Mouse (Mus musculus) kidney, embryonic 14.5 days (tissue): Measurements from ENCODE around the gene Rmdn3. TPM values are rescaled to one million over a fixed set of nuclear protein-coding genes. Genes with fewer than 3 reads are reported as not detected.

Source experiments
- ATAC-seq: fragments of 200-750 bp; cut with Nextera tagmentation; 2 replicates; pipeline ENCODE4 v1.8.0; 2017; ENCODE audit warnings: moderate number of reproducible peaks, mild to moderate bottlenecking, moderate TSS enrichment, moderate library complexity; ENCODE audit not compliant: low FRiP score, low TSS enrichment
- H3K27ac ChIP-seq: fragments of 300-500 bp; sonication (generic); 2 replicates; pipeline ENCODE4 v1.5.1; 2014; ENCODE audit warnings: low read depth, mild to moderate bottlenecking, low read length, moderate library complexity, mixed read lengths
- H3K27me3 ChIP-seq: fragments of 300-500 bp; sonication (generic); 2 replicates; pipeline ENCODE4 v1.6.1; 2014; ENCODE audit warnings: mild to moderate bottlenecking, low read length; ENCODE audit not compliant: control insufficient read depth, insufficient read depth
- H3K36me3 ChIP-seq: fragments of 300-500 bp; sonication (generic); 2 replicates; pipeline ENCODE4 v1.6.1; 2014; ENCODE audit warnings: low read length, mixed read lengths; ENCODE audit not compliant: control insufficient read depth, insufficient read depth
- H3K4me1 ChIP-seq: fragments of 300-500 bp; sonication (generic); 2 replicates; pipeline ENCODE4 v1.6.1; 2014; ENCODE audit warnings: low read length, mixed read lengths; ENCODE audit not compliant: control insufficient read depth, insufficient read depth
- H3K4me2 ChIP-seq: fragments of 300-500 bp; sonication (generic); replicated peaks from 2 replicates; pipeline ENCODE4 v1.6.1; 2014; ENCODE audit warnings: low read depth, mild to moderate bottlenecking, low read length
- H3K4me3 ChIP-seq: fragments of 300-500 bp; sonication (generic); 2 replicates; pipeline ENCODE4 v1.5.1; 2014; ENCODE audit warnings: mild to moderate bottlenecking, low read length
- H3K9ac ChIP-seq: fragments of 300-500 bp; sonication (generic); 2 replicates; pipeline ENCODE4 v1.6.1; 2014; ENCODE audit warnings: low read depth, mild to moderate bottlenecking, low read length, moderate library complexity
- H3K9me3 ChIP-seq: fragments of 300-500 bp; sonication (generic); 2 replicates; pipeline ENCODE4 v1.6.1; 2016; ENCODE audit warnings: low read length; ENCODE audit not compliant: control insufficient read depth
- WGBS: fragments of 180-500 bp; shearing (Covaris S2); extraction: QIAGEN DNeasy Blood & Tissue Kit; methylation state at CpG from one replicate; pipeline ENCODE4 v1.1.7; 2014; 5-methylcytosine and 5-hydroxymethylcytosine counted together
- polyA plus RNA-seq: library from polyadenylated mRNA; unstranded; fragments of >200 nt; fragmentation: Nextera tagmentation; extraction: Ambion mirVana; gene quantifications from 2 replicates; pipeline ENCODE4 v1.2.1, GENCODE M21; 2014

Gene Rmdn3
- polyA plus RNA-seq, 1 experiment from 2014 or later = 41.9 TPM

- no peak for ATAC-seq
- no peak overlapping the region for H3K27ac ChIP-seq
- peaks cover 75% of the 10 kb centered on the region for H3K36me3 ChIP-seq
- H3K4me1 ChIP-seq = no peaks in the 10 kb centered on the region
- 86% methylated on average over 6 of the region's 6 CpGs for WGBS
- H3K4me3 ChIP-seq = no peak overlapping the region
- H3K4me2 ChIP-seq = no peak overlapping the region
- no peaks in the 10 kb centered on the region for H3K9me3 ChIP-seq
- H3K27me3 ChIP-seq = no peaks in the 10 kb centered on the region
- H3K9ac ChIP-seq = no peak overlapping the region
Observed at GRCm38 (mm10) chr2:119146435-119146834, 10.4 kb downstream of the Rmdn3 start.

- no peak overlapping the region for H3K4me3 ChIP-seq
- H3K4me1 ChIP-seq = no peaks in the 10 kb centered on the region
- 90% methylated on average over 2 of the region's 2 CpGs for WGBS
- H3K9me3 ChIP-seq = no peaks in the 10 kb centered on the region
- H3K36me3 ChIP-seq = peaks cover 71% of the 10 kb centered on the region
- H3K9ac ChIP-seq = no peak overlapping the region
- H3K4me2 ChIP-seq = no peak overlapping the region
- no peak overlapping the region for H3K27ac ChIP-seq
- no peaks in the 10 kb centered on the region for H3K27me3 ChIP-seq
- ATAC-seq = no peak
Observed at GRCm38 (mm10) chr2:119145199-119145598, 11.6 kb downstream of the Rmdn3 start.

- no peak for ATAC-seq
- H3K9ac ChIP-seq = no peak overlapping the region
- no peaks in the 10 kb centered on the region for H3K9me3 ChIP-seq
- H3K4me3 ChIP-seq = no peak overlapping the region
- no peaks in the 10 kb centered on the region for H3K27me3 ChIP-seq
- 93% methylated on average over 5 of the region's 5 CpGs for WGBS
- H3K4me1 ChIP-seq = no peaks in the 10 kb centered on the region
- H3K27ac ChIP-seq = no peak overlapping the region
- no peak overlapping the region for H3K4me2 ChIP-seq
- H3K36me3 ChIP-seq = peaks cover 75% of the 10 kb centered on the region
Observed at GRCm38 (mm10) chr2:119136346-119136898, 20.4 kb downstream of the Rmdn3 start.

DNA sequence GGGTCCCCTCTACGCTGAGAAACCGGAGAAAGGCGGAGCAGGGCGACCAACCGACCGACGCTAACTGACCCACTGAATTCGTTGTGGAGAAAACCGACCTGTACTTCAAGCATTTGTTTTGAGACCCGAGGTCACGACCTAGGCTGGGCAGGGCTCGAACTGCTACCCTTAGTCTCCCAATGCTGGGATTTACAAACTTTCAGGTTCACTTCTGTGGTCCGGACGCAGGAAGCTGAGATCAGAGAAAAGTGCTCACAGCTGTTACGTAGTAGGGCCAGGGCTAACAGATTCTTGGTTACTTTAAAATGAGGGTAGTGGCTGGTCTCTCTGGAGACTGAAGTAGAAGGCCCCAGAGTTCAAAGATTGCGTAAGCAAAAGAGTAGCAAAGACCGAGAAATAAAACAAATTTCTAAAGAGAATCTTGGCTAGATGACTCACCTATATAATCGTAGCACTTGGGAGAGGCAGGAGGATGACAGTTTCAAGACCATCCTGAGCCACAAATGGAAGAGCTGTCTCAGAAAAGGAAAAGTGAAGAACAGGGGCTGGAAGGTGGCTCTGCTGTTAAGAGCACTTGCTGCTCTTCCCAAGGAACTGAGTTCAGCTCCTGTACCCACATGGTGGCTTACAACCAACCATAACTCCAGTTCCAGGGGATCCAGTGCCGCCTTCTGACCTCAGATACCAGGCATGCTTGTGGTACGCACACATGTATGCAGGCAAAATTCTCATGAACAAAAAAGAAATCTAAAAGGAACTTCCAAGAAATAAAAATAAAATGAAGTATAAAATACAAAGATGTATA lies 43.5 kb downstream of the Rmdn3 start:
- Histone ChIP-seq H3K4me3 (peak overlapping the region; percentile 85), H3K9ac (peak overlapping the region; percentile 77), H3K9me3 (no peaks in the 10 kb centered on the region), H3K4me2 (peak overlapping the region; percentile 93), H3K36me3 (peaks cover 21% of the 10 kb centered on the region; the same call in 1 of the 2 replicates), H3K27me3 (no peaks in the 10 kb centered on the region), H3K27ac (peak overlapping the region; percentile 90; the same call in 1 of the 2 replicates), H3K4me1 (peaks cover 18% of the 10 kb centered on the region)
- 12% methylated on average over 20 of the region's 20 CpGs for WGBS
- peak; percentile 26; the same call in 1 of the 2 replicates for ATAC-seq

DNA sequence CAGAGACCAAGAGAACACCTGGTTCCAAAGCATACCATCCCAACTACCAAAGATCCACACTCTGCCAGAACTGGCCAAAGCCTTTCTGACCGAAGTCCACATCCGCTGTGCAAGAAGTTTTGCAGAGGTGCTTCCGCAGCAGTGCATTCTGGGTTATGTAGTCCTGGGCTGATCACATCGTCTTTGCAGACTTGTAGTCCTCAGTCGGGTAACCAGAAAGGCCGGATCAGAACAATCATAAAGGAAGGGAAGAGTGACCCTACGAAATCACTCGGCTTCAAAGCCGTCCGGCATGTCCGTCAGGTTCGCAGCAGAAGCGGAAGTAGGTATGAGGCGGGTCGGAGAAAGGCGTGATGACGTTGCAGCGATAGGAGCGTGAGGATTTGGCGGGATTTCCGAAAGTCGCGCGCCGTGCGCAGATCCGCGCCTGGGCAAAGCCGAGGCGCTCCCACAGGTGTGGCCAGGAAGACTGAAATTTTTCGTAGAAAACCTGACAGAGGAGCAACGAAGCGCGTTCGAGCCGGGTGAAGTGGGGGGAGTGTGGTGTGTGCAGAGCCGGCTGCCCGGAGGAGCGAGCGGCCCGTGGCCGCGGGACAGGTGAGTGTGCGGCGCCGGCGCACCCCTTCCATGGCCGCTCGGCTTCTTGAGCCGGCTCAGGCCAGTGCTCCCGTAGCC lies 44.3 kb downstream of the Rmdn3 start, which contains the start of gene Rad51:
Gene Rad51 (plus strand): TSS at position 356 of the 675 bp plus-strand sequence.
- H3K9ac ChIP-seq = peak within 1 kb of the TSS; percentile 77
- 1% methylated on average over 47 of the region's 51 CpGs for WGBS
- peak within 1 kb of the TSS; percentile 85 for H3K4me3 ChIP-seq
- peak within 1 kb of the TSS; percentile 90 for H3K27ac ChIP-seq
- H3K36me3 ChIP-seq = peaks cover 15% of the 10 kb centered on the region; the same call in 1 of the 2 replicates
- peak; percentile 94 for ATAC-seq
- H3K4me2 ChIP-seq = peak within 1 kb of the TSS; percentile 93
- H3K9me3 ChIP-seq = no peaks in the 10 kb centered on the region
- no peaks in the 10 kb centered on the region for H3K27me3 ChIP-seq
- H3K4me1 ChIP-seq = peaks cover 18% of the 10 kb centered on the region

- peaks cover 8% of the 10 kb centered on the region; the same call in 1 of the 2 replicates for H3K36me3 ChIP-seq
- no peaks in the 10 kb centered on the region for H3K9me3 ChIP-seq
- H3K4me3 ChIP-seq = no peak overlapping the region
- peaks cover 18% of the 10 kb centered on the region for H3K4me1 ChIP-seq
- no peak overlapping the region for H3K27ac ChIP-seq
- no peaks in the 10 kb centered on the region for H3K27me3 ChIP-seq
- H3K4me2 ChIP-seq = no peak overlapping the region
- no peak overlapping the region for H3K9ac ChIP-seq
- WGBS = 88% methylated on average over 3 of the region's 3 CpGs
- no peak for ATAC-seq
Observed at GRCm38 (mm10) chr2:119111060-119111459, 45.8 kb downstream of the Rmdn3 start.

GRCm38 (mm10) chr2:119108554-119108953 lies 48.3 kb downstream of the Rmdn3 start:
- no peak overlapping the region for H3K4me2 ChIP-seq
- no peaks in the 10 kb centered on the region for H3K27me3 ChIP-seq
- ATAC-seq = no peak
- no peaks in the 10 kb centered on the region for H3K9me3 ChIP-seq
- 0 out of 2 replicates have a peak, but pooled peaks cover 5% of the 10 kb centered on the region for H3K4me1 ChIP-seq
- H3K9ac ChIP-seq = no peak overlapping the region
- WGBS = 74% methylated on average over 4 of the region's 4 CpGs
- H3K36me3 ChIP-seq = peaks cover 13% of the 10 kb centered on the region; the same call in 1 of the 2 replicates
- no peak overlapping the region for H3K27ac ChIP-seq
- no peak overlapping the region for H3K4me3 ChIP-seq

DNA sequence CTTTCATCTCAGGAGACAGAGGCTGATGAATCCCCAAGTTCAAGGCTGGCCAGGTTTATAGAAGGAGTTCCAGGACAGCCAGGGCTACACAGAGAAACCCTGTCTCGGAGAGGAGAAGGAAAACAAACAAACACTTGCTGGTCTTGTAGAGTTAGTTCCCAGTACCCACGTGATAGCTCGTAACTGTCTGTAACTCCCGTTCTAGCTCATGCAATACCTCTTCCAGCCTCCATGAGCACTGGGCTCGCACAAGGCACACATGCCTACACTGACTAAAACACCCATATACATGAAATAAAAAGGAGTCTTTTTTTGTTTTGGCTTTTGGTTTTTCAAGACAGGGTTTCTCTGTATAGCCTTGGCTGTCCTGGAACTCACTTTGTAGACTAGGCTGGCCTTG lies 50.3 kb downstream of the Rmdn3 start:
- 80% methylated on average over 5 of the region's 5 CpGs for WGBS

More for the DNA sequence above, 50.3 kb downstream of the Rmdn3 start:
- Histone ChIP-seq H3K36me3 (peaks cover 30% of the 10 kb centered on the region), H3K9ac (no peak overlapping the region), H3K27me3 (no peaks in the 10 kb centered on the region), H3K4me3 (no peak overlapping the region), H3K9me3 (no peaks in the 10 kb centered on the region), H3K4me2 (no peak overlapping the region), H3K27ac (no peak overlapping the region), H3K4me1 (no peaks in the 10 kb centered on the region)
- no peak for ATAC-seq
